Mouse (Mus musculus) large intestine, adult 2 months (tissue): ENCODE results near the gene Slc46a3. TPM values are rescaled to one million over a fixed set of nuclear protein-coding genes. Genes with fewer than 3 reads are reported as not detected.
A peak's percentile ranks its signal among the peaks of the same experiment; 100 is the strongest.

Source experiments
- DNase-seq: peaks from one replicate; pipeline ENCODE4 v3.0.0-alpha.2; 2012; ENCODE audit warnings: low read depth, low spot score
- WGBS: fragments of 180-500 bp; shearing (Covaris S2); methylation state at CpG from one replicate; pipeline ENCODE4 v1.1.7; 2018; 5-methylcytosine and 5-hydroxymethylcytosine counted together
- polyA plus RNA-seq: library from polyadenylated mRNA; depleted of rRNA; stranded (reverse); fragments of >200 nt; gene quantifications from 2 replicates; pipeline ENCODE4 v1.2.3, GENCODE M21; 2012; rRNA removed

Gene Slc46a3
- polyA plus RNA-seq: 134 and 136 TPM in 2 replicates

DNA sequence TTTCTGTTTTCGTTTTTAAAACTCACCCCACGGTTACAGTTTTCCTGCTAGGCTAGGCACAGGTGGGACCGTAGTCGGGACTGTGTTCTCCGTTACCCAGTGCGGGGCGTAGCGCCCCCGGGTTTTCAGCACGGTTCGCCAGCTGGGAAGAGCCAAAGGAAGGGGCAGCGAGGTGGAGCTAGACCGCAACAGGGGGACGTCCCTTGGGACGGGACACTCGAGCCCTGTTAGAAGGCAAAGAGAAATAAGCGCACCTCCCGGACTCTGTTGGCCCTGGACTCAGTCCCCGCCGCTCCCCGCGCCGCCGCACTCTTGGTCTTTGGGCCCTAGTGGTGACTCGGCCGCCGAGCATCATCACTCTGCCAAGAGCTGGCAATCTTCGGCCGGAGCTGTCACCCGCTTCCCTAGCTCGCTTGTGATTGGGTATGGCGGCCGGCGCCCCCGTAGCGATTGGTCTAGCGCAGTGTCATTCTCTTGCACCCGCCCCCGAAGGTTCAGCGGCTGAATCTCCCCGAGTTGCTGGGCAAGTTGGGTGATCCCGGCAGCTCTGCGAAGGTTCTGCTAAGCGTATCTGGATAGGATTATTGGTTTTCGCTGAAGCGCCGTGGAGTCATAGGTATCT is at the start of gene Slc46a3:
Gene Slc46a3, minus strand, starts transcription at position 361 of the 622 bp plus-strand sequence.
- WGBS: under 1% methylated on average over 45 of the region's 47 CpGs
- peak; percentile 82 for DNase-seq

DNA sequence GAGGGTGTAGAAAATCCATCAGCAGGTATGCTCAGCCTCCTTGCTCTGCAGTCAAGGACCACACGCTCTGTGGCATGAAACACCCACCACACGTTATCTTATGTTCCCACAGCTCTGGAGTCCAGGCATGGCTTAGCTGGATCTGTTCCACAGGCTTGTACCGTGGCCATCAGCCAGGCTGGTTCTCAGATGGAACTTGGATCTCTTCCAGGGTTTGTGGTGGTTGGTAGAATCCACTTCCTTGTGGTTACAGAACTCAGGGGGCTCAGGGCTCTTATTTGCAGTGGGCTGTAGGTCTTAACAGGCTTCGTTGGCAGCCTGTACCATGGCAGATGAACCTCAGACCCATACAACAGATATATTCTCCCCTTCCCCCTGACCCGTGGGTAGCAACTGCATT is 44.6 kb upstream of the Slc46a3 start:
- WGBS: 37% methylated on average over 5 of the region's 5 CpGs
- no peak for DNase-seq

DNA sequence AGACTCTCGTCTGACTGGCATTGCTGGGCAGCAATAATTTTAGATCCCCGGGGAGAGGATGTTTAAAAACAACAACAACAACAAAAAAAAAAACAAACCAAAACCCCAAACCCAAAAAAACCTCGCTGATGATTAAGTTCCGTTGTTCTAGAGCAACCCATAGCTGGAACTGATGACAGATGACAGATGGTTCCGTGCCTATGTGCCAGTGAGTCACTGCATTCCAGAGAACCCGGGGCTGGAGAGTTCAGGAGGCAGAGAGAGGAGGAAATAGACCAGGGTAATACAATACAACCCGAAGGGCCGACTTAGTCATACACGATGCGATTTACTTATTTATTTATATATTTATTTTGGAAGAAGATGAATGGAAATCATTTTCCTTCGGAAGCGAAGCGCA is 40.5 kb upstream of the Slc46a3 start:
- no peak for DNase-seq
- 79% methylated on average over 13 of the region's 13 CpGs for WGBS

DNA sequence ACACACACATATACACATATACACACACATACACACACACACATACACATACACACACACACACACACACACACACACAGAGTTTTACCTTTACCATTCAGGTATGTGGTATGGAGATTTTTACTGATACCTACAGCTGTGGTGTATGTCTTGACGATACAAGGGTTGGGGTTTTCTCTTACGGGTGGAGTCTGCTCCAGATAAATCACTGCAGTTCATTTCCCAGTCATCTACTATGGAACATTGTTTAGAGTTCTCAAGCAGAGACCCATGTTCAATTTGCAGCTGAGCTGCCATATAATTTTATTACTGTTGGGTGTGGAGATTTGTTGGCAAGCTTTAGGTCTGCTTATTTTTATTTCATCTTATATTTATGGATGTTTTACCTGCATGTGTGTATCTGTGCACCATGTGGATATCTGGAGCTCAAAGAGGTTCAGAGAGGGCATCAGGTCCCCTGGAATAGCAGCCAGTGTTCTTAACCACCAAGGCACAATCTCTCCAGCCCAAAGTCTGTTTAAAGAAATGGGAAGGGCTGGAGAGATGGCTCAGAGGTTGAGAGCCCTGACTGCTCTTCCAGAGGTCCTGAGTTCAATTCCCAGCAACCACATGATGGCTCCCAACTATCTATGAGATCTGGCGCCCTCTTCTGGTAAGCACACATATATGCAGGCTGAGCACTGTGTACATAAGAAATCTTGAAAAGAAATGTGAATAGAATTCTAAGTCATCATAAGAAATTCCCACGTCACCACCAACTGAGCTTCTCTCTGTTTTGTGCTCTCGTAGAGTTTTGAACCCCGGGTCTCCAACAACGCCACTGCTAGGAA is 34.3 kb upstream of the Slc46a3 start:
- peak; percentile 54 for DNase-seq
- WGBS: 63% methylated on average over 7 of the region's 7 CpGs

DNA sequence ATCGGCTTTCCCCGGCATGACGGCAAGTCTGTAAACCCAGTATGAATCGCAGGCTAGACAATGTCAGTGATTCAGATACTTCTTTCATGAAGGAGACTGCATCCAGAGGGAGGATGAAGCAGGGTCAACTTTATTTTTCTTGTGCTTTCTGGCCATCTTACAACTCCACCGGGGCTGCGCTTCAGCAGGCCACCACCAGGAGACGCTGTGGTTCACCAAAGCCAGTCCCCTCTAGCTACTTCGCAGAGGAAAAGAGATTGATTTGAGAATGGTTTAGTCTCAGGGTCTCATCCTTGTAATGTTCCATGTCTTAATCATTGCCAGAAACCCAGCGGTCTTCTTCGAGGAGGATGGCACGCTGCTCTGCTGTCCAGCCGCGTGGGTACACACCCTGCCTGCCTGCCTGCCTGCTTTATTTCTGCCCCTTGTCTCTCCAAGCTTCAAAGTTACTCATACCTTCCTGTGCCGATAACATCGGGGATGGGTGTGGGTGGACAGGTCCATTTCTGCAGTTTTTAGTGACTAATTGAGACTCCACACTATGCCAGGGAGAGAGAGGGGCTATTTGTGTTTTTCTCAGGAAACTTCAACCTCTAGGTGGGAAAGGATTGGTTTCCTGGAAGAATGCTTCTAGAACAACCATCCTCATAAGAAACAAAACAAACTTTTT is 31.5 kb upstream of the Slc46a3 start:
- DNase-seq: no peak
- 73% methylated on average over 15 of the region's 15 CpGs for whole genome bisulfite sequencing

DNA sequence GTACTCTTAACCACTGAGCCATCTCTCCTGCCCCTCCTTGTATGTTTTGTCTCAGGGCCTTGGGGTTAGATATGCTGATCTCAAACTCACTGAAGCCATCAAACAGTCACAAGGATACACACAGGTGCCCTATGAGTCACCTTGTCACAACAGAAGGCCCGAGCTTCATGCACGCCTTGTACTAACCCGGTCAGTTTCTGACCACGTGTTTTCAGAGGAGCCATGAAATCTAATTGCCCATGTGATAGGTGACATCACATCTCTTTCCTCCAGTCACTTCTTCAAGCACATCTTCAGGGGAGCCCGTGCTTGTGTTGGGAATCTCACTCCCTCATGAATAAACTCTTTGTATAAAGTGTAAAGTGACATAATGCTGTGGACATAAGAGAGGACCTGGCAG is 30.0 kb upstream of the Slc46a3 start:
- DNase-seq: no peak
- 35% methylated on average over 5 of the region's 5 CpGs for WGBS

DNA sequence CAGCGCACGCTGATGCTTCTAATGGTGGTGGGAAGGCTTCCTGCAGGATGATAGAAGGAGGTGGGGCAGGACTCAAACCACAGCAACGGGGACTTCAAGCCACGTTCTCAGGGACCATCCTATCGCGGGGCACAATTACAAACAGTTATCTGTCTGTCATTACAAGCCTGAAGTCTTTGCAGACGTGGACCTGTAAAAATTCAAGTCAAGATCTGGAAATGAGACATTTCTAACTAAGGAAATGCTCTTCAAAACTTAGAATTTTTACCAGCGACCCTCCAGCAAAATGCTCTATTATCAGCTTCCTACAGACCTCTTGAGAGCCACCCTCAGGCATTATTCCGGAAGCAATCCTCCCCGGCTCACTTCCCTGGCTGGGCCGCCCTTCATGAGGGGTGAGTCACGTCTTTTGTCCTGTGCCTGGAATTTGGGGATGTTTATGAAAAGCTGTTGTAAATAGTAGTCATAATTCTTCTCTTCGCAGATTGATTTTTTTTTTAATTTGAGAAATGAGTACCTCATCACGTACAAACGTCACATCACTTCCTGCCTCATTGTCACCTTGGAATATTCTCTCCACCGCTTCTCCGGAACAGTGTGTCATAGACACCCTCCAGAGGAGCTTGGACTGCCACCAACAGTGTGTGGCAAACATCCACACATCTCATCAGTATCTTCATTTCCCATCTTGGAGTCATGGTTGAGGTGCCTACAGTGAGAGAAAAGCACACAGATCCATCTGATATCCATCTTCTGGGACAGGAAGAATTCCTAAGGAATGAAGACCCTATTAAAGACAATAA is 23.6 kb upstream of the Slc46a3 start:
- 65% methylated on average over 17 of the region's 17 CpGs for WGBS
- no peak for DNase-seq

DNA sequence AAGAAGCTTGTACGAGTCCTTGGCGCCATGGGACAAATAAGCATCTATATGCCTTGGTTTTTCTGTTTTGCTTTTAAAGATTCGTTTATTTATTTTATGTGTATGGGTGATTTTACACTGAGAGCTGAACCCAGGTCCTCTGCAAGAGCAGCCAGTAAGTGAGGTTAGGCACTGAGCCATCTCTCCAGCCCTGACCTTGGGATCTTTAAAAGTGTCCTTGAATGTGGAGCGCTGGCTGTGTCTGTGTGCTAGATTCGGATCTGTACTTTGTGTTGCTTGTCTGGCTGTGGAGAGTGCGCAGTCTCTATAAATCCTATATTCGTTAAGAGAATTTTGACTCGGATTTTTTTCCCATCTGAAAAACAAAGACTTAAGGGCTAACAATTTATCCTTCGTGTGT is 21.6 kb upstream of the Slc46a3 start:
- WGBS: 85% methylated on average over 9 of the region's 9 CpGs

DNA sequence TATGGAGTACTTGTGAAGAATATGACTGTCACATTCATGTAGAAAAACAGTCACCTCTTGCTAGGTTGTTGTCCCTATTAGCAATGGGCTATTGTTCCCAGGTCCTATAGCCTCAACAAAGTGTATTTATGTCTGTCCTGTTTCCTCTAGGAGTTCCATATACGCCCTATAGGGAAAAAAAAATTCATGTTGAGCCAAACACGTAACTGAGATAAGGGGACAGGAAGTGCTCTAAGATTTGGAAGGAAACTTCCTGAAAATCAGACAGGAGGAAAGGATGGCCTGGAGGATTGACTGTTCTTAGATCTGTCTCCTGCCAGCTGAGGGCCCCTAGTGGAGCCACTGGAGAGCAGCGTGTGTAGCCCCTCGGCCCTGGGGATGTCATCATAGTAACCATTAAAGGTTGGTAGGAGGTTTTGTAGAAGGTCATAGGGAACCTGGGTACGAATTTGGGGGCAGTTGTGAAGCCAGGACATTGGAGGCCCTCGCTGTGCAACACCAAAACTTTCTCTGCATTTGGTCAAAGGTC is 20.5 kb upstream of the Slc46a3 start:
- no peak for DNase-seq
- WGBS: 51% methylated on average over 6 of the region's 6 CpGs

More for the DNA sequence above, 21.6 kb upstream of the Slc46a3 start:
- DNase-seq: no peak

DNA sequence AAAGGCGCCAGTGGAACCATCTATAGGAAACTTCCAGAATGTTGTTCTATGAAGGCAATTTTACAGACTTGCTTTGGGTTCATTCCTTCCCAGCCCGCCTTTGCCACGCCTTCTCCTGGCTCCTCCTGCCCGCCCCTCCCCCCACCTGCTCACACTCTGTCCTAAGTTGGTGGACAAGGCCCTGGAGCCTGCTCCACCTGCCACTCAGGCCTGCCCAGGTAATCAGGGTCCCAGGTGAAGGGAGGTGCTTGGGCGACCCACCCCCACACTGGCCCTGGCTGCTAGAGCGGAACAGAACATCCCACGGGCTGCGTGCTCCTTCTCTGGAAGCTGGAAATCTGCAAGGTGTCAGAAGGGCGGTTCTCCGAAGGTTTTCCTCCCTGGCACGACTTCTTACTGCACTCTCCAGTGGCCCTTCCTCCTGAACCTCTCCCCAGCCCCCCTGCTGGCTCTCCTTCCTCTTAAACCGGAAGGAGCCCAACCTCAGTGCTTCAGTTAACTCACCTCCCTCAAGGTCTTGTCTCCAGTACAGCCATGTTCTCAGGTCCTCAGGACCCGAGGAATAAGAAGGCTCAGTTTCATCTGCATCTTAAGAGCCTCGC is 18.7 kb upstream of the Slc46a3 start:
- 16% methylated on average over 14 of the region's 14 CpGs for WGBS
- DNase-seq: no peak

DNA sequence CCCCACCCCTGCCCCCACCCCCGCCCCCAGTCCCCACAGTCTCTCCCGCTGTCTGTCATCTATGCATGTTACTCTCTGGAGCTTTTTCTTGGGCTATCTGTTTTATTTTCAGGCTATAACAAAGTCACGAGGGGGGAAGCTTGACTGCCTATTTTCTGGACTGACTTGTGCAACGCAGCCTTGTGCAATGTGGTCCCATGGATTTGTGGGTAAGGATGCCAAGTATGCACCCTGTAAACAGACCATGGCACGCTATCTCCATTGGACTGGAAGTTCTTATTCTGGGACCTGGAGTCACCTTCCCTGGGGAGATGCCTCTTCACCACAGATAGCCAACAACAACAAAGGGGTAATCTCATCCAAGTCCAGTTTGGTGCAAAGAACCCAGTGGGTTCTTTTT is 17.1 kb upstream of the Slc46a3 start:
- 59% methylated on average over 5 of the region's 5 CpGs for WGBS

DNA sequence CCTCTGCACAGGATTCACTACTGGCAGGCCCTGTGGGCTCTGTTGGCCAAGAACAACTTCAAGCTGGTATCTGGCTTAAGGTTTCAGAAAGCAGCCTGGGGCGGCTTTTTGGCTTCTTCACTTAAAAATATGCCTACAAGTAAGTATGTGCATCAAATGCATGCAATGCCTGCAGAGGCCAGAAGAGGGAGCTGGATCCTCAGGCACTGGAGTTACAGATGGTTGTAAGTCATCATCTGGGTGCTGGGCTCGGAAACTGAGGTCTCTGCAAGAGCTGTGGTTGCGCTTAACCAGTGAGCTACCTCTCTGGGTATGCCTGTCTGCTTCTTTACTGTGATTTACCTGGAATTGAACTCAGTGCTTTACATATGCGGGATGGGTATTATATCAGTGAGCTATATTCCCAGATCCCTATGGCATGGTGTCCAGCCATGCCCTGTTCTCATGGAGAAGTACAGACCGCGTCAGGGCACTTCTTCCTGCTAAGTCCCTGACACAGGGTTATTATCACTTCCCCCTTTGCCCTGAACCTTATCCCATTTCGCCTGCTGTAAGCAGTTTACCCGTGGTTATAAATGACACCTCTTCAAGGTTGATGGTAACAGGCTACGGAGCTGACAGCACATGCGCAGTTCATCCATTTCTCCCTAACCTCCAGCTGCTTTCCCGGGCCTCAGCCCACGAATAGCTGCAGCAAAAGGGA is 16.3 kb upstream of the Slc46a3 start:
- no peak for DNase-seq
- 54% methylated on average over 12 of the region's 12 CpGs for WGBS

More for the DNA sequence above, 17.1 kb upstream of the Slc46a3 start:
- no peak for DNase-seq

DNA sequence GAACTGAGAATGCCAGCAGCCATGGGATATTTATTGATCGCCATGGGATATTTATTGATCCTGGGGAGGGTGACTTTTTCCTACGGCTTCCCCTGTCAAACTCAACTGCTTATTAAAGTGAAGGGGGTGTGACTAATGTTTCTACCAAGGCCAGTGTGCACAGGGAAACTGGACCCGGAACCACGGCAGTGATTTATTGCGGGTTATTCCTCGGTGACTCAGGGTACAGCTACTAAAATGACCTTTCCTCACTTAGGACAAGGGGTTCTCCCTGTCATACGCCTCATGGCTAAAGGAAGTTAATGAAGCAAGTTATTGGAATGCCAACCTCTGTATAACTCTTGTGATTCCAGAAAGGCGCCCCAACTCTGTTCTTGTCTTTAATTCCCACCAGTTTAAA is 13.2 kb upstream of the Slc46a3 start:
- DNase-seq: peak; percentile 48
- WGBS: 44% methylated on average over 8 of the region's 8 CpGs

DNA sequence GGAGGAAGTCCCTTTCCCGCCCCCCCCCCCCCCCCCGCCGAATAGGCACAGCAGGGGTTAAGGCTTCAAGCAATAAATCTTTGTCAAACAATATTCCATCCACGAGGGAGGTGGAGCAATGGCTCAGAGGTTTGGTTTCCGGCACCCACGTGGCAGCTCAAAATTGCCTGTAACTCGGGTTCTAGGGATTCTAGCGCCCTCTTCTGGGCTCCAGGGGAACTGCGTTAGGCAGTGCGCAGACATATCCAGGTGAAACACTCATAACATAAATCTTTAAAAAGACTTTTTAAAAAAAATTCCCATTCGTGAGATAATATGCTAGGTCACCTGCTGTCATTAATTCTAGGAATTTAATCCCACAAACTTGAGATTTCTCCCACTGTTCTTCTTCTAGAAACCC is 12.5 kb upstream of the Slc46a3 start:
- WGBS: 41% methylated on average over 11 of the region's 11 CpGs
- no peak for DNase-seq

DNA sequence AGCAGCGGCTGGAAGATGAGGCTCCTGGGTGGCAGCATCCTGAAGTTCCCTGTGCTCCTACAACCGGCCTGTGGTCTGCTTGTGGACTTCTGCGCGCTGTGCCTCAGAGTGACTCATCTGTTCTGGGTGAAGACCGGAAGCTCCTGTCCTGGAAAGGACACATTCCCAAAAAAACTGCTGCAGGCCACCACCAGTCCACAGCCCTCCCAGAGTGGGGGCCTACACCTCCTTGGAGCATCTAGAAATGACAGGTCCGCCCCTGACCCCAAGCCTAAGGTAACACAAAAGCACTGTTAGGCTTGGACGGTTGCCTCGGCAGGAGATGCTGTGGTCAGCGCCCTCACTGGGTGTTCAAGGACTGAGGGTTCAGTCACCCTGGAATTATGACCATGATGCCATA is 8.6 kb upstream of the Slc46a3 start:
- DNase-seq: no peak
- WGBS: 72% methylated on average over 9 of the region's 9 CpGs

DNA sequence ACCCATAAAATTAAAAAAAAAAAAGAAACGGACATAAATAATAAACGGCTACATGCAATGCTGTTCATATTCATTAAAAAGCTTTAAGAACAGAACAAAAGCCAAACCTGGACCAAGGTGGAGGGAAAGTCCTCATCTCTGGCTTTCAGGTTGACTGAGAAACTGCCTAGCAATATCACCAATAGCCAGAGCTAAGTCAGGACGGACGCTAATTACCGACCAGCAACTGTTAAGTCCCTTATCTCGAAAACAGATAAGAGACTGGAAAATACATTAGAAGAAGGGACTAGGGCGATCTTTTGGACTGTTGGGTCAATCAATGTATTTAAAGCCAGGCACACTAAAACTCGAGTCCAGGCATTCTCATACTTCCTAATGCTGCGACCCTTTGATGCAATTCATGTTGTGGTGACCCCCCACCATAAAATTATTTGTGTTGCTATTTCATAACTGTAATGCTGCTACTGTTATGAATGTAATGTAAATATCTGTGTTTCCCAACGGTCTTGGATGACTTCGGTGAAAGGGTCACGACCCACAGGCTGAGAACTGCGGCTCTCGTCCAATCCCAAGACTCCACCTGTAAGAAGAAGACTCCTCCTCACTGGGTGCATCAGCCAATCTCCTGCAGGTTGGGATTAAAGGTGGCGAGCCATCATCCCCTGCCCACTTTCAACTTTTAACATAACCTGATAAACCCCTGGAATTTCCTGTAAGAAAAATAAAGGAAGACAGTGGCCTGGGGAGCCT is 7.6 kb upstream of the Slc46a3 start:
- no peak for DNase-seq
- WGBS: 73% methylated on average over 15 of the region's 15 CpGs

DNA sequence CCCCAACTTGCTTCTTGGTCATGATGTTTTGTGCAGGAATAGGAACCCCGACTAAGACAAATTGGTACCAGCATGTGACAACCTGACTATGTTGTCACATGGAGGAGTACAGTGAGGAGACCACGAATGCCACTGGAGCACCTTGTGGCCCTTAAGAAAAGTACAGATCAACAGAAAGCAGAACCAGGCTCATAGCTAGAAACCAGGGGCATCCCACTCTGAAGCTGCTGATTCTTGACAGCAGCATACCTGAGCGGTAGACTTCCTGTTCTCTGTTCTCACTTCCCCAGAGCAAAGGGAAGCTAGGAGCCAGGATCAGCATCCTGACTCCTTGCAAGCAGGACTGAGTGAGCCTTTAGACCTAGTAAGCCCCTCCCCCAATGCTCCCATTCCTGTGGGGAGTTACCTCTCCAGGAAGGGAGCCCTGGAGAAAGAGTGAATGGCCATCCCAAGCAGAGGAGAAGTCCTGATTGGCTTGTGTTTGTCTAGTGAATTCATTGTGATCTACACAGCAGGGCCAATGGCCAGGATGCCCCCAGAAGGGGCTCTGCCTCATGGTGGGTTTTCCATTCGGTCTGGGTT is 4.4 kb upstream of the Slc46a3 start:
- no peak for DNase-seq
- 75% methylated on average over 4 of the region's 4 CpGs for WGBS

DNA sequence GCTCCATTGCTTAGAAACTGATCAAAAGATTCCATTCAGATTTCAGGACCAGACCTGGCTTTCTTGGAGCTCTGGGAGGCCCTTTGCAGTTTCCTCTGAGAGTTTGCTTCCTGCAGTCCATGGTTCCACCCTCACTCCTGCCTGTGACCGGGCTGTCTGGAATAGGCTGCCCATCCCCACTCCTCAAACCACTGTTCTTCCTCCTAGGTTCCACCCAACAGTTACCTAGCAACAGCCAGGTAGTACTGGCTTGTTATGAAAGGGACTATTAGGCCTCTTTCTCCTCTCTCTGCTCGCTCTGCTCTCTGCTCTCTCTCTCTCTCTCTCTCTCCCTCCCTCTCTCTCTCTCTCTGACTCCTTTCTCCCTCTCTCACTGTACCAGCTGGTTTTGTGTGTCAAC is 3.6 kb upstream of the Slc46a3 start:
- WGBS: 40% methylated on average over 2 of the region's 2 CpGs

More for the DNA sequence above, 3.6 kb upstream of the Slc46a3 start:
- DNase-seq: peak; percentile 57
